Mouse (Mus musculus) stomach, postnatal 0 days (tissue): ENCODE data around the gene Cks1b. TPM values are rescaled to one million over a fixed set of nuclear protein-coding genes. Genes with fewer than 3 reads are reported as not detected.

Source experiments
- ATAC-seq: fragments of 200-750 bp; cut with Nextera tagmentation; 2 replicates; pipeline ENCODE4 v1.8.0; 2017; ENCODE audit not compliant: low FRiP score, low TSS enrichment
- DNase-seq: peaks from one replicate; pipeline ENCODE4 v3.0.0-alpha.2; 2016; ENCODE audit warnings: low spot score
- H3K27ac ChIP-seq: fragments of 300-500 bp; sonication (generic); replicated peaks from 2 replicates; pipeline ENCODE4 v1.5.1; 2014; ENCODE audit warnings: mild to moderate bottlenecking, control low read depth
- H3K27me3 ChIP-seq: fragments of 300-500 bp; sonication (generic); 2 replicates; pipeline ENCODE4 v1.6.1; 2014; ENCODE audit warnings: low read length; ENCODE audit not compliant: control insufficient read depth, insufficient read depth
- H3K36me3 ChIP-seq: fragments of 300-500 bp; sonication (generic); 2 replicates; pipeline ENCODE4 v1.6.1; 2014; ENCODE audit warnings: low read length, mixed read lengths; ENCODE audit not compliant: control insufficient read depth, insufficient read depth
- H3K4me1 ChIP-seq: fragments of 300-500 bp; sonication (generic); replicated peaks from 2 replicates; pipeline ENCODE4 v1.6.1; 2014; ENCODE audit warnings: antibody characterized with exemption; ENCODE audit not compliant: control insufficient read depth, insufficient read depth
- H3K4me2 ChIP-seq: fragments of 300-500 bp; sonication (generic); replicated peaks from 2 replicates; pipeline ENCODE4 v1.6.1; 2014; ENCODE audit warnings: low read depth, mild to moderate bottlenecking, control low read depth, moderate library complexity
- H3K4me3 ChIP-seq: fragments of 300-500 bp; sonication (generic); 2 replicates; pipeline ENCODE4 v1.5.1; 2014; ENCODE audit warnings: low read depth, low read length, control low read depth
- H3K9ac ChIP-seq: fragments of 300-500 bp; sonication (generic); 2 replicates; pipeline ENCODE4 v1.6.1; 2014; ENCODE audit warnings: mild to moderate bottlenecking, low read length, control low read depth, mixed read lengths
- H3K9me3 ChIP-seq: fragments of 300-500 bp; sonication (generic); 2 replicates; pipeline ENCODE4 v1.6.1; 2016; ENCODE audit warnings: low read length; ENCODE audit not compliant: control insufficient read depth
- CTCF ChIP-seq: IDR thresholded peaks from 2 replicates; pipeline ENCODE4 v1.5.1; 2016; ENCODE audit warnings: antibody characterized with exemption, low read depth, mild to moderate bottlenecking, moderate library complexity
- EP300 ChIP-seq: optimal IDR thresholded peaks from 2 replicates; pipeline ENCODE3; 2016; ENCODE audit warnings: antibody characterized with exemption
- WGBS: fragments of 180-500 bp; shearing (Covaris S2); extraction: QIAGEN DNeasy Blood & Tissue Kit; methylation state at CpG from one replicate; pipeline ENCODE4 v1.1.7; 2014; 5-methylcytosine and 5-hydroxymethylcytosine counted together
- polyA plus RNA-seq: library from polyadenylated mRNA; unstranded; fragments of >200 nt; fragmentation: Nextera tagmentation; extraction: Ambion mirVana; gene quantifications from 2 replicates; pipeline ENCODE4 v1.2.1, GENCODE M21; 2015

Gene Cks1b
- 158 and 179 TPM in 2 replicates for polyA plus RNA-seq

DNA sequence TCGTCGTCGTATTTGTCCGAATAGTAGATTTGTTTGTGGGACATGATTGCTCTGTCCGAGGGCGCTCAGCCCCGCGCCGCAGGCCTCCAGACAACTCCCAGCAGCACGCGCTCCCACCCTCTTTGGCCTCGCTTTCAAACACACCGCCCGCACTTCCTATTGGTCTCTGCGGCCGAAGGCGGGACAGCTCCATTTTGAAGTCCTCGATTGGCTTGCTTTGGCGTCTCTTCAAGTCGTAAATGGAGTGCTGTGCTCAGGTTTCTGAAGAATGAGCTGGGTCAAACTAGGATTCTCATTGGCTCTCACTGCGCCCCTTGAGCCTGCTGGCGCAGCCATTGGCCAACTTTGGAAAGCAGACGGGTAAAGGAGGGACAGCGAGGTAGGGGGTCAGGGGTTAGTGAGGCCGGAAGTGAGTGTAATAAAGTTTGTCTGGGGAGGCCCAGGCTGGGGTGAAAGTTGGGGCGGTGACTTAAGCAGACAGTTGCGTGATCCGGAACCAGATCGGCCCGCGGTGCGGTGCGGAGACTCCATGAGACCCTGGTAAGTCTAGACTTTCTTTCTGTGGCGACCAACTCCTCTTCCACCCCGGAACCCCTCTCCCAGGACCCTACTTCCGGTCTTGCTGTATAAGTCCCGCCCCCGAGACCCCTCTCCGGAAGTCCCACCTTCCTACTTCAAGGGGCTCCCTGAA, at the start of gene Cks1b, which contains the start of gene Shc1:
TSS of gene Cks1b (minus strand) at position 214 of the 691 bp plus-strand sequence.
TSS of gene Shc1 (plus strand) at position 274 of the 691 bp plus-strand sequence.
- H3K27me3 ChIP-seq = no peaks in the 10 kb centered on the region
- WGBS = under 1% methylated on average over 38 of the region's 39 CpGs
- peak within 1 kb of the TSS; percentile 81 for H3K4me2 ChIP-seq
- H3K27ac ChIP-seq = peak within 1 kb of the TSS; percentile 99
- H3K4me1 ChIP-seq = peaks cover 6% of the 10 kb centered on the region
- H3K36me3 ChIP-seq = peaks cover 3% of the 10 kb centered on the region; the same call in 1 of the 2 replicates
- H3K9ac ChIP-seq = peak within 1 kb of the TSS; percentile 88
- H3K4me3 ChIP-seq = peak within 1 kb of the TSS; percentile 69
- H3K9me3 ChIP-seq = no peaks in the 10 kb centered on the region
- ATAC-seq (peak; percentile 95), DNase-seq (peak; percentile 96)
- TF ChIP-seq EP300 = no peak
- no peak for TF ChIP-seq CTCF

DNA sequence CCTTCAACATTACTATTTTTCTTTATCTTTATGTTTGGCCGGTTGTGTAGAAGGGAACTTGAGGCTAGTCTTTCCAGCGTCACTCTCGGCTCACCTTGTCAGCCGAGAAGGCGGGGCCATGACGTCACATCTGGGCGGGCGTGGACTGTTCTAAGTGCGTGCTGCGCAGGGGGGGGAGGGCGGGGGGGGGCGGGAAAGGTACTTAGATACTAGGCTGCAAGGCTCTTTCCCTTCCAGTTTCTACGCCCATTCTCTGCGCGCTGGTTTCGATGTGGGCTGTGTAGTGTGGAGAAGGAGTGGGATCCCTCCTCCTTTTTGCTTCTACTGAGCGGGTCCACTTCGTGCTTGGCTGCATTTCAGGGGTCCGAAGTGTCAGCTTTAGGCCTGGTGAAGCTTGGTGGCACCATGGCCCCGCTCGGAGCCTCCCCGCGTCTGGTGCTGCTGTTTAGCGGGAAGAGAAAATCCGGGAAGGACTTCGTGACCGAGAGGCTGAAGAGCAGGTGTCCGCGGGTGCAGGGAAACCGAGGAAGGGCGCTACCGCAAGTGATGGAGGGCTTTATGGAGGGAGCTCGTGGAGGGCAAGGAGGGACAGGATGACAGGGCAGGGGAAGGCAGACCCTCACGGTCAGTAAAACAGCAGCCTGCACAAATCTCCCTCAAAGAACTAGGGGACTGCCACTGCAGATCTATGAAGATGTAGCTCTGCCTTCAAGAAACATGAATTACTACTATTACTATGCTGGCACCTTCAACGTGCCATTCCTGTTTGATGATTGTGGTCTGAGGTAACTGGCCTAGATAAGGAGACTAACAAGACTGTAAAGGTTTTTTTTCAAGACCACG, 41.0 kb upstream of the Cks1b start:
- no peaks in the 10 kb centered on the region for H3K27me3 ChIP-seq
- TF ChIP-seq CTCF (no peak), EP300 (no peak)
- peak overlapping the region; percentile 45 for H3K4me3 ChIP-seq
- peak overlapping the region; percentile 43 for H3K9ac ChIP-seq
- WGBS = under 1% methylated on average over 30 of the region's 36 CpGs
- ATAC-seq (peak; percentile 92), DNase-seq (peak; percentile 95)
- H3K4me1 ChIP-seq = no peaks in the 10 kb centered on the region
- no peaks in the 10 kb centered on the region for H3K9me3 ChIP-seq
- H3K36me3 ChIP-seq = no peaks in the 10 kb centered on the region
- peak overlapping the region; percentile 74 for H3K27ac ChIP-seq
- H3K4me2 ChIP-seq = peak overlapping the region; percentile 52

DNA sequence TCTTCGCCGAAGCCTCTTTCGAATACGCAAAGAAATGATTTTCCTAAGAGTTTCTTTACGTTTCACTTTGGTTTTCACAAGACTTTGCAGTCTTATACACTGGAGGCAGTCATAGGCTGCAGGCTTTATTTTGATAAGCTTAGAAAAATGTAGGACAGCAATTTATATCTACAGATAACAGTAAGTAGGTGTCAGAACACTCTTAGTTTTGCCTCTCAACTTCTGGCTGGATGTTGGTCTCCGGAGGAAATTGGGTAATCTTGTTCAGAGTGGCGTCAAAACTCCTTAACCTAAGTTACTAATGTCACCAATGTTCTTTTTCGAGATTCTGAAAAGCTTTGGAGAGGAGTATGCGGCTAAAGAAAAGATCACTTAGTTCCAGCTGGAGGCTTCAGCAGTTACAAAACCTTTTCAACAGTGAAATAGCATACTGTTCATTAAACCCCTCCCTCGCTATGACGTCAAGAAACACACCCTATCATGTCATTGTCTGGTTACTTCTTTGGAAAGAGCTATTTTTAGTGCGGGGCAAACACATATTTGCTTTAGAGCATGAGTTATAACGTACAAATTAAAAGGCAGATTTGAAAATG, 40.3 kb upstream of the Cks1b start:
- H3K4me3 ChIP-seq = peak overlapping the region; percentile 45
- no peaks in the 10 kb centered on the region for H3K27me3 ChIP-seq
- DNase-seq (peak; percentile 34), ATAC-seq (peak; percentile 71)
- TF ChIP-seq CTCF (no peak), EP300 (no peak)
- 0 out of 2 replicates have a peak overlapping the region, but pooled peaks have one; percentile 5 for H3K9ac ChIP-seq
- WGBS = 38% methylated on average over 13 of the region's 13 CpGs
- H3K36me3 ChIP-seq = no peaks in the 10 kb centered on the region
- H3K4me2 ChIP-seq = peak overlapping the region; percentile 52
- H3K27ac ChIP-seq = peak overlapping the region; percentile 67; the same call in 1 of the 2 replicates
- no peaks in the 10 kb centered on the region for H3K4me1 ChIP-seq
- no peaks in the 10 kb centered on the region for H3K9me3 ChIP-seq

DNA sequence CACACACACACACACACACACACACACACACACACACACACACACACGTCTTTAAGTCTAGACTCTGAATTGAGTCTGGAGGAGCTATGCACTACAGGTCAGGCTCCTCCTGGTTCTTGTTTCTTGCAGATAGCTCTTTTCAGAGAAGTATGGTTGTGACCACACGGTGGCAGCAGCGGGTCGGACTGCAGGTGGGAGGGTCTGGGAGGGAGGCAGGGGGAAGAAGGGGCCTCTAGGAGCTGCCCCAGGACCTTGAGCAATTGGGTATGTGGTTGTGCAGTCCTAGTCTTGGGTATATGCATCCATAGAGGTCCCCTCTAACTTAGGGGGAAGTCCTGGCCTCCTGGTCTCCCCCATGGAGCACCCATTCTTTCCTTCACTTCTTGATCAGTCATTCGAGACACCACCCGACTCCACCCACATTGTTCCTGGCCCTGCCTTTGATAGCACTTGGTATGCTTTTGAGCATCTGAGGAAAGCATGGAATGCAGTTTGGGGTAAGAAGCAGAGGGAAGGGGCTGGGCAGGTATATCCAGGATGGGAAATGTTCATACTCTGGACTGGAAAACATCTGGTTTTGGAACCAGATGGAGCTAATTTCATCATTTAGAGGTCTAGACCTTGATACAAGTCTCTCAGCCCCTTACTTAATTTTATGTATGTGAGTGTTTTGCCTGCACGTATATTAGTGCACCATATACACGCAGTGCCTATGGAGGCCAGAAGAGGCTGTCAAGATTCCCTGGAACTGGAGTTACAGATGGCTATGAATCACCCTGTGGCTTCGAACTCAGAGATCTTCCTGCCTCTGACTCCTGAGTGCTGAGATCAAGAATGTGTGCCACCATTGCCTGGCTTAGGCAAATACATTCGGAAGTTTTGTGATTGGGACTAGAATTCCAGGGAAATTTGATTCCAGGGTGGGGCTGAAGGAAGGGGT, 38.8 kb upstream of the Cks1b start:
- Histone ChIP-seq H3K27me3 (no peaks in the 10 kb centered on the region), H3K4me3 (no peak overlapping the region), H3K9ac (no peak overlapping the region), H3K9me3 (no peaks in the 10 kb centered on the region), H3K27ac (no peak overlapping the region), H3K4me2 (no peak overlapping the region), H3K4me1 (no peaks in the 10 kb centered on the region), H3K36me3 (no peaks in the 10 kb centered on the region)
- no peak; the same call in 1 of the 2 replicates for ATAC-seq
- 38% methylated on average over 10 of the region's 10 CpGs for WGBS
- DNase-seq = peak; percentile 88
- TF ChIP-seq EP300 (no peak), CTCF (peak; percentile 84)

DNA sequence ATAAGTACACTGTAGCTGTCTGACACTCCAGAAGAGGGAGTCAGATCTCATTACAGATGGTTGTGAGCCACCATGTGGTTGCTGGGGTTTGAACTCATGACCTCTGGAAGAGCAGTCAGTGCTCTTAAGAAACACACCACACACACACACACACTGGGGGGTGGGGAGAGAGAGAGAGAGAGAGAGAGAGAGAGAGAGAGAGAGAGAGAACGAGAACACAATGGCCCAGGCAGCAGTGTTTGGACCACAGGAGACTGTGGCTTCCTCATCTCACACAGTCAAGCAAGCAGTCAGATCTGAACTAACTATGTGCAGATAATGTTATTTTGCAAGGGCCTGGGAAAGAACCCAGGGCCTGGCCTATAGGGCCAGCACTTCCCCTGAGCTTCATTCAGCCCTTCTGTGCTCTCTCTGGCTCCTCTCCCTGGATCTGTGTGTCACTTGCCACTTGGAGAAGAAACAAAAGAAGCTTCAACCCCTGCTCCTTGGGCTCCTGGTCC, 37.7 kb upstream of the Cks1b start:
- TF ChIP-seq CTCF (no peak), EP300 (no peak)
- no peak overlapping the region for H3K9ac ChIP-seq
- H3K4me2 ChIP-seq = no peak overlapping the region
- DNase-seq (no peak), ATAC-seq (no peak)
- H3K9me3 ChIP-seq = no peaks in the 10 kb centered on the region
- H3K4me1 ChIP-seq = no peaks in the 10 kb centered on the region
- no peaks in the 10 kb centered on the region for H3K27me3 ChIP-seq
- no peaks in the 10 kb centered on the region for H3K36me3 ChIP-seq
- WGBS = 78% methylated on average over 1 of the region's 1 CpGs
- no peak overlapping the region for H3K27ac ChIP-seq
- no peak overlapping the region for H3K4me3 ChIP-seq
